Mouse (Mus musculus) lung, postnatal 4 days (tissue): ENCODE results near the gene Pde4d.

ENCODE experiments used
- DNase-seq, 2 experiments: peaks; one replicate each; pipeline ENCODE4 v3.0.0; 2021

The Pde4d gene

GRCm38 (mm10) chr13:109068258-109069219 lies 618.8 kb downstream of the Pde4d start:
- DNase-seq: no peak

- DNase-seq: no peak
These were observed 623.6 kb downstream of the Pde4d start for GRCm38 (mm10) chr13:109073371-109073770.

GRCm38 (mm10) chr13:109074078-109074477 lies 624.3 kb downstream of the Pde4d start:
- DNase-seq: no peak

- no peak for DNase-seq
These were observed 642.9 kb downstream of the Pde4d start for GRCm38 (mm10) chr13:109092654-109093053.

GRCm38 (mm10) chr13:109096654-109097053 lies 646.9 kb downstream of the Pde4d start:
- no peak for DNase-seq

GRCm38 (mm10) chr13:109116004-109116341 lies 666.2 kb downstream of the Pde4d start:
- peak; percentile 36 to 48 for DNase-seq

GRCm38 (mm10) chr13:109116342-109117201 lies 666.8 kb downstream of the Pde4d start:
- peak; percentile 4 to 50 for DNase-seq

GRCm38 (mm10) chr13:109117210-109117791 lies 667.6 kb downstream of the Pde4d start:
- no peak for DNase-seq

- DNase-seq: no peak
These were observed 668.6 kb downstream of the Pde4d start for GRCm38 (mm10) chr13:109118296-109118800.

GRCm38 (mm10) chr13:109121867-109122266 lies 672.1 kb downstream of the Pde4d start:
- DNase-seq: no peak

- no peak for DNase-seq
These were observed 686.7 kb downstream of the Pde4d start for GRCm38 (mm10) chr13:109136405-109136804.

- DNase-seq: no peak
These were observed 709.0 kb downstream of the Pde4d start for GRCm38 (mm10) chr13:109158703-109159102.

- no peak for DNase-seq
These were observed 719.0 kb downstream of the Pde4d start for GRCm38 (mm10) chr13:109168556-109169334.

GRCm38 (mm10) chr13:109169335-109169606 lies 719.5 kb downstream of the Pde4d start:
- DNase-seq: no peak

GRCm38 (mm10) chr13:109171688-109172087 lies 721.9 kb downstream of the Pde4d start:
- DNase-seq: no peak

- no peak for DNase-seq
These were observed 725.5 kb downstream of the Pde4d start for GRCm38 (mm10) chr13:109175281-109175680.

- no peak for DNase-seq
These were observed 726.3 kb downstream of the Pde4d start for GRCm38 (mm10) chr13:109175852-109176621.

- no peak for DNase-seq
These were observed 731.6 kb downstream of the Pde4d start for GRCm38 (mm10) chr13:109181363-109181762.

- no peak for DNase-seq
These were observed 740.9 kb downstream of the Pde4d start for GRCm38 (mm10) chr13:109190652-109191051.

GRCm38 (mm10) chr13:109191176-109191575 lies 741.4 kb downstream of the Pde4d start:
- no peak for DNase-seq

- no peak for DNase-seq
These were observed 755.8 kb downstream of the Pde4d start for GRCm38 (mm10) chr13:109205541-109205940.

- DNase-seq: no peak
These were observed 758.9 kb downstream of the Pde4d start for GRCm38 (mm10) chr13:109208607-109209006.
